Mouse (Mus musculus) embryo, embryonic 11.5 days (tissue): Measurements from ENCODE around the gene Krt71.
"Not testable (repeated sequence)": the region's sequence is repeated elsewhere in the genome, so short reads cannot be mapped to it uniquely, and the experiment has no call there.

Source experiments
- DNase-seq: peaks from one replicate; pipeline ENCODE4 v3.0.0-alpha.2; 2012; ENCODE audit warnings: low read depth, low spot score

Krt71 gene

GRCm38 (mm10) chr15:101742711-101743110 lies at the start of gene Krt71:
Gene Krt71 (minus strand): TSS chr15:101743109.
- DNase-seq: no peak

GRCm38 (mm10) chr15:101790867-101791266 lies 48.0 kb upstream of the Krt71 start:
- no peak for DNase-seq

GRCm38 (mm10) chr15:101786360-101786759 lies 43.5 kb upstream of the Krt71 start, which contains the start of gene Krt72:
Gene Krt72 (minus strand): TSS chr15:101786460.
- no peak for DNase-seq

- no peak for DNase-seq
Observed at GRCm38 (mm10) chr15:101773420-101773819, 30.5 kb upstream of the Krt71 start.

GRCm38 (mm10) chr15:101772711-101773081 lies 29.8 kb upstream of the Krt71 start:
- DNase-seq: peak; percentile 80

GRCm38 (mm10) chr15:101772080-101772710 lies 29.3 kb upstream of the Krt71 start:
- DNase-seq: peak; percentile 19

GRCm38 (mm10) chr15:101770226-101770625 lies 27.3 kb upstream of the Krt71 start:
- no peak for DNase-seq

- no peak for DNase-seq
Observed at GRCm38 (mm10) chr15:101737786-101738185, 5.1 kb downstream of the Krt71 start.

GRCm38 (mm10) chr15:101730653-101731052 lies 12.3 kb downstream of the Krt71 start:
- no peak for DNase-seq

GRCm38 (mm10) chr15:101724686-101725085 lies 18.2 kb downstream of the Krt71 start:
- DNase-seq: no peak

- no peak for DNase-seq
Observed at GRCm38 (mm10) chr15:101715831-101716230, 27.1 kb downstream of the Krt71 start.

GRCm38 (mm10) chr15:101714356-101714755 lies 28.6 kb downstream of the Krt71 start:
- DNase-seq: no peak

GRCm38 (mm10) chr15:101713731-101714130 lies 29.2 kb downstream of the Krt71 start:
- DNase-seq: no peak

GRCm38 (mm10) chr15:101712720-101713119 lies 30.2 kb downstream of the Krt71 start, which contains the start of gene Krt5:
Gene Krt5 (minus strand): TSS chr15:101712898.
- DNase-seq: no peak

GRCm38 (mm10) chr15:101708683-101709082 lies 34.2 kb downstream of the Krt71 start:
- no peak for DNase-seq

- DNase-seq: no peak
Observed at GRCm38 (mm10) chr15:101707454-101707853, 35.5 kb downstream of the Krt71 start.

- peak; percentile 24 for DNase-seq
Observed at GRCm38 (mm10) chr15:101704066-101704465, 38.8 kb downstream of the Krt71 start.

GRCm38 (mm10) chr15:101702380-101702779 lies 40.5 kb downstream of the Krt71 start:
- DNase-seq: no peak

GRCm38 (mm10) chr15:101699866-101700265 lies 43.0 kb downstream of the Krt71 start:
- DNase-seq: no peak

- no peak for DNase-seq
Observed at GRCm38 (mm10) chr15:101699192-101699591, 43.7 kb downstream of the Krt71 start.

GRCm38 (mm10) chr15:101697326-101698188 lies 45.4 kb downstream of the Krt71 start:
- DNase-seq: no peak

- DNase-seq: no peak
Observed at GRCm38 (mm10) chr15:101694207-101694606, 48.7 kb downstream of the Krt71 start, which contains the start of gene Krt6a. Gene Krt6a (minus strand): TSS chr15:101694307.

- not testable (repeated sequence) for DNase-seq
Observed at GRCm38 (mm10) chr15:101690460-101690859, 52.4 kb downstream of the Krt71 start.
